Mouse (Mus musculus) neural tube, embryonic 15.5 days (tissue): ENCODE measurements at regions not wholly inside any gene's neighbourhood (a gene's known extent, or its start where the extent isn't known, plus 50 kb on each side); places are given as distances from the start of the nearest gene placed in this dataset.

Source experiments
- ATAC-seq: fragments of 200-750 bp; cut with Nextera tagmentation; 2 replicates; pipeline ENCODE4 v1.8.0; 2017; ENCODE audit warnings: mild to moderate bottlenecking, moderate TSS enrichment, moderate library complexity; ENCODE audit not compliant: low FRiP score
- H3K27ac ChIP-seq: fragments of 300-500 bp; sonication (generic); replicated peaks from 2 replicates; pipeline ENCODE4 v1.5.1; 2015; ENCODE audit warnings: mild to moderate bottlenecking, inconsistent platforms
- H3K27me3 ChIP-seq: fragments of 300-500 bp; sonication (generic); replicated peaks from 2 replicates; pipeline ENCODE4 v1.6.1; 2015; ENCODE audit warnings: inconsistent platforms
- H3K36me3 ChIP-seq: fragments of 300-500 bp; sonication (generic); 2 replicates; pipeline ENCODE4 v1.6.1; 2015; ENCODE audit warnings: inconsistent platforms
- H3K4me1 ChIP-seq: fragments of 300-500 bp; sonication (generic); 2 replicates; pipeline ENCODE4 v1.6.1; 2015; ENCODE audit warnings: inconsistent platforms
- H3K4me2 ChIP-seq: fragments of 300-500 bp; sonication (generic); 2 replicates; pipeline ENCODE4 v1.6.1; 2015; ENCODE audit warnings: inconsistent platforms, mild to moderate bottlenecking, moderate library complexity
- H3K4me3 ChIP-seq: fragments of 300-500 bp; sonication (generic); replicated peaks from 2 replicates; pipeline ENCODE4 v1.5.1; 2015; ENCODE audit warnings: mild to moderate bottlenecking, inconsistent platforms
- H3K9ac ChIP-seq: fragments of 300-500 bp; sonication (generic); replicated peaks from 2 replicates; pipeline ENCODE4 v1.6.1; 2015; ENCODE audit warnings: mild to moderate bottlenecking, inconsistent platforms
- H3K9me3 ChIP-seq: fragments of 300-500 bp; sonication (generic); replicated peaks from 2 replicates; pipeline ENCODE4 v1.6.1; 2016; ENCODE audit warnings: inconsistent platforms
- WGBS: fragments of 180-500 bp; shearing (Covaris S2); methylation state at CpG from one replicate; pipeline ENCODE4 v1.1.7; 2015; ENCODE audit warnings: mixed read lengths; 5-methylcytosine and 5-hydroxymethylcytosine counted together

DNA sequence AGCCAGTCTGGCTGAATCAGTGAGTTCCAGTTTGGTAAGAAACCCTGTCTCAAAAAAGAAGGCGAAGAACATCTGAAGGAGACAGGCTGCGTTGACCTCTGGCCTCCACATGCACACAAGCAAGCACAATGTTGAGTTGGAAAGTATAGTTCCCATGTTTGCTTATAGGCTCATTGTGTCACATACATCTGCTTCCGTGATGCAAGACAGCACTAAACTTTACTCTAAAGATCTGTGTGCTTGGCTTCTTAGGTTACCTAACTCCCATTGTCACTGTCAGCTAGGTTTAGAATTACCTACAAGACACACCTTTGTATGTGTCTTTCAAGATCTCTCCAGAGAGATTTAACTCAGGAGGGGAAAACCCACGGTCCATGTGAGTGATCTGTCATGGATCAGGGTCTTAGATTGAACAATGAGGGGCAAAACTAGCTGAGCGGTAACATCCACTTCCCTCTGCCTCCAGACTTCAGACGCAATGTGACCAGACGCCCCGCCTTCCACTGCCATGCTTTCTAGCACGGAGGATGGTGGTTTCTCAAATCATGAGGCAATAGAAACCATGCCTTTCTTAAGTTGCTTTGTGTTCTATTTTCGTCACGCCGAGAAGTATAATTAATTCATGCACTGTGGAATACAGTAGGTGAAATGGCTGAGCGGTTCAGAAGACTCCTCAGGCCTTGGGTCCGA, 130.1 kb upstream of the Egln3 start:
- WGBS = 79% methylated on average over 14 of the region's 14 CpGs
- Histone ChIP-seq H3K27me3 (no peaks in the 10 kb centered on the region), H3K4me3 (no peak overlapping the region), H3K9me3 (no peaks in the 10 kb centered on the region), H3K27ac (no peak overlapping the region), H3K36me3 (no peaks in the 10 kb centered on the region), H3K9ac (no peak overlapping the region), H3K4me1 (peaks cover 13% of the 10 kb centered on the region), H3K4me2 (no peak overlapping the region)
- ATAC-seq = no peak

DNA sequence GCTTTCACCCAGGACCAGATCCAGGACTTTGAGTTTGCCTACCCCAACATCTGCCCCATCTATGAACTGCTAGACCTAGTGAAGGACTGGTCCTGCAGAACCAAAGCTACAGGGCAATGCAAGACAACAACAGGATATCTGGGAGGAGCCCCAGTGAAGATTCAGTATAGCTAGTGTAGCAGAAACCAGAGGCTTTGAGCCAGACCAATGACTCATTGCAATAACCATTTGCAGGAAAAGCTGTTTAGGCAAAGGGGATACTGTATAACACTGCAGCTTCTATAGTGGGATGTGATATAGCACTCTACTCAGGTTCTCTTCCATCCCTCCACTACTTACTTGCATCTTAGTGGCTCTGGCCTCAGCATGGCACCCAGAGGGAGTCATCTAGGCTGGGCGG, 123.8 kb upstream of the Egln3 start:
- H3K9ac ChIP-seq = no peak overlapping the region
- no peak overlapping the region for H3K4me2 ChIP-seq
- H3K4me3 ChIP-seq = no peak overlapping the region
- H3K4me1 ChIP-seq = no peaks in the 10 kb centered on the region
- no peak overlapping the region for H3K27ac ChIP-seq
- H3K9me3 ChIP-seq = no peaks in the 10 kb centered on the region
- WGBS = 83% methylated on average over 1 of the region's 1 CpGs
- H3K27me3 ChIP-seq = no peaks in the 10 kb centered on the region
- ATAC-seq = no peak
- no peaks in the 10 kb centered on the region for H3K36me3 ChIP-seq

DNA sequence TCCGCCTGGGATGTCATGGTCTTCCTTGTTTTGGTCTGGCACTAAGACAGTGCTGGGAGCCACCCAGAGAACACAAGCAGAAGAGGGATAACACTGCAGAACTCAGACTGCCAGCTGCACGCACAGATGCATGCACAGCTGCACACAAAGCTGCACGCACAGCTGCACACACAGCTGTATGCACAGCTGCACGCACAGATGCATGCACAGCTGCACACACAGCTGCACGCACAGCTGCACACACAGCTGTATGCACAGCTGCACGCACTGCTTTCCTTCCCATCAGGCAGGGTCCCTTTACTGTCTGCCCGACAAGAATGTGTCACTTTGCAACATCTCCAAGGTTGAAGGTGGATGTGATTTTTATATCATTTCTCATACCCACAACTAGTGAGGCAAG, 122.9 kb upstream of the Egln3 start:
- WGBS = 87% methylated on average over 7 of the region's 7 CpGs
- Histone ChIP-seq H3K9ac (no peak overlapping the region), H3K4me3 (no peak overlapping the region), H3K27me3 (no peaks in the 10 kb centered on the region), H3K9me3 (no peaks in the 10 kb centered on the region), H3K27ac (no peak overlapping the region), H3K4me2 (no peak overlapping the region), H3K4me1 (no peaks in the 10 kb centered on the region), H3K36me3 (no peaks in the 10 kb centered on the region)
- ATAC-seq = no peak

DNA sequence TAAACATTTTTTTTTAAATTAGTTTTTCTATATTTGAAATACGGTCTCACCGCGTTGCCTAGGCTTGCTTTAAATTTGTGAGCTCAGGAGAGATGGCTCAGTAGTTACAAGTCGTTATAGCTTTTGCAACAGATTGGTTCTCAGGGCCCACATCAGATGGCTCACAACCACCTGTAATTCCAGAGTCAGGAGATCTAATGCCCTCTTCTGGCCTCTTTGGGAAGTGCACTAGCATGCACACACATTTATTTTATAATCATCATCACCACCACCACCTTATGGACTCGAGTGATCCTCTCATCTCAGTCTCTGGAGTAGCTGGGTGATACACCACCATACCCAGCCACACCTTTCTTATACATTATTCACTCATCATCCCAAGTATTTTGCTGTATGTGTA, 116.9 kb upstream of the Egln3 start:
- Histone ChIP-seq H3K27me3 (no peaks in the 10 kb centered on the region; the same call in 1 of the 2 replicates), H3K4me1 (0 out of 2 replicates have a peak, but pooled peaks cover 6% of the 10 kb centered on the region), H3K27ac (no peak overlapping the region), H3K4me2 (no peak overlapping the region), H3K9me3 (no peaks in the 10 kb centered on the region), H3K9ac (no peak overlapping the region), H3K4me3 (no peak overlapping the region), H3K36me3 (no peaks in the 10 kb centered on the region)
- ATAC-seq = no peak
- 97% methylated on average over 5 of the region's 5 CpGs for WGBS

- H3K27me3 ChIP-seq = peaks cover 7% of the 10 kb centered on the region
- ATAC-seq = no peak
- peak overlapping the region; percentile 47 for H3K4me2 ChIP-seq
- H3K9ac ChIP-seq = no peak overlapping the region
- H3K9me3 ChIP-seq = no peaks in the 10 kb centered on the region
- H3K4me3 ChIP-seq = no peak overlapping the region
- H3K36me3 ChIP-seq = no peaks in the 10 kb centered on the region
- 3% methylated on average over 16 of the region's 16 CpGs for WGBS
- H3K27ac ChIP-seq = no peak overlapping the region
- peaks cover 16% of the 10 kb centered on the region for H3K4me1 ChIP-seq
Measured at GRCm38 (mm10) chr12:54316980-54317471, 113.4 kb upstream of the Egln3 start.

DNA sequence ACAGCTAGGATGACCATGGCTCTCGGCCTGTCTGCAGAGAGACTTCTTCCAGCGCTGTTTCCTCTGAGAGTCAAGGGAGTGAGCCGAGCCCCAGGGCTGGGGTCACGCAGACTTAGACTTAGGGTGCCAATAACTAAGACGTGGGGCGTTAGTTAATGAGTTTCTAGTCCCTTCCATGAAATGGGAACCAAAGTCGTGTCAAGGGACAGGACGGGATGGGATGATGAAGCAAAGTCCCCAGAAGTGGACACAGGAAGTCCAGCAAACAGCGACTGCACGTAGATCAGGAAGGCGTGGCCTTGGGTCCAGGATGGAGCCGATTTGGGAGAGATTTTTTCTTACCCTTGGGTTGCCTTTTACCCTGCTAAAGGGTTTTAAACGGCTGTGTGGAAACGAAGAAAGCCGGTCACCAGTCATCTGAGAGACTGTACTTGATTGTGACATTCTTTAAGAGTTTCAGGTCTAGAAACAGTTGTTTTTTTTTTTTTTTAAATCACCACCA, 112.5 kb upstream of the Egln3 start:
- Histone ChIP-seq H3K9ac (no peak overlapping the region), H3K27me3 (peaks cover 7% of the 10 kb centered on the region), H3K27ac (no peak overlapping the region), H3K36me3 (no peaks in the 10 kb centered on the region), H3K4me2 (no peak overlapping the region), H3K4me1 (peaks cover 16% of the 10 kb centered on the region), H3K9me3 (no peaks in the 10 kb centered on the region), H3K4me3 (no peak overlapping the region)
- WGBS = 65% methylated on average over 15 of the region's 15 CpGs
- no peak for ATAC-seq

DNA sequence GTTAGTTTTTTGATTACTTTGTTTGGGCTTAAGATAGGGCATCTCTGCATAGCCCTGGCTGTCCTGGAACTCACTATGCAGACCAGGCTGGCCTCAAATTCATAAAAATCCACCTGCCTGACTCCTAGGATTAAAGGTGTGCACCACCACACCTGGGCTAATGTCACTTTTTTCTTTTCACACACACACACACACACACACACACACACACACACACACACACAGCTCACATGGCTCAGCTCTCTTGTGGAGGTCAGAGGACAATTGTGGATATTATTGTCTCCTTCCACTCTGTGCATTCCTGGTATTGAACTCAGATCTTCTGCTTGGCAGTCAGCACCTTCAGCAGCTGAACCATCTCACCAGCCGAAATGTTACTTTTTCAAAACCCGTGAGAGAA, 110.5 kb upstream of the Egln3 start:
- Histone ChIP-seq H3K9ac (no peak overlapping the region), H3K36me3 (no peaks in the 10 kb centered on the region), H3K9me3 (no peaks in the 10 kb centered on the region), H3K4me1 (peaks cover 16% of the 10 kb centered on the region), H3K4me2 (no peak overlapping the region), H3K27me3 (peaks cover 7% of the 10 kb centered on the region), H3K4me3 (no peak overlapping the region), H3K27ac (no peak overlapping the region)
- 75% methylated on average over 2 of the region's 2 CpGs for WGBS
- ATAC-seq = no peak

DNA sequence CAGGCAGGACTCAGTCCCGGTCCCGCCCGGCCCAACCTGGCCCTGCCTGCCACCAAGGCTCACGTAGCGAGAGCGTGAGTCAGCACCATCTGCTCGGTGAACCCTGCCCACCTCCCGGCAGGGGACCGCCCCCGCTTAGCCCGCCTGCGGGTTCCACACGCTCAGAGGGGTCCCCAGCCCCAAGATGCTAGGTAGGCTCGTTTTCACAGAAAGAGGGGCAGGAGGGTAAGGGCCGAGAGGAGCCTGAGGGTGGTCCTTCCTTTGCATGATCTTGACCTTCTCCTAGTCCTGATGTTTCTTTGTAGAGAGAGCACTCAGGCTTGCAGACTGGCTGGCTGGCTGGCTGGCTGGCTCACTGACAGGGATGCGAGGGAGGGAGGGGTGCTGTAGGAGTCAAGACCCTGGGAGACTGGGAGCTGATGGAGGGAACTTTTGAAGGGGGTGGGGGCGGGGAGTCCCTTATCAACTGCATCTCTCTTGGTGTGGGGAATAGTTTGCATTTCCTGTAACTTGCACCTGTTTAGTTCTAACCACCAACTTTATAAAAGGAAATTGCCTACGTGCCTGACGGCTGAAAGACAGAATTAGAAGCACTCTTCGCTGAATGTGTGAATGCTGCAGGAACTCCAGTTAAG, 109.7 kb upstream of the Egln3 start:
- peaks cover 7% of the 10 kb centered on the region for H3K27me3 ChIP-seq
- H3K9me3 ChIP-seq = no peaks in the 10 kb centered on the region
- ATAC-seq = peak; percentile 57
- whole genome bisulfite sequencing = 1% methylated on average over 20 of the region's 20 CpGs
- H3K27ac ChIP-seq = no peak overlapping the region
- H3K4me2 ChIP-seq = peak overlapping the region; percentile 80
- no peaks in the 10 kb centered on the region for H3K36me3 ChIP-seq
- H3K4me3 ChIP-seq = peak overlapping the region; percentile 34
- H3K4me1 ChIP-seq = peaks cover 16% of the 10 kb centered on the region
- H3K9ac ChIP-seq = peak overlapping the region; percentile 40

GRCm38 (mm10) chr12:54312522-54313210, 109.0 kb upstream of the Egln3 start:
- Histone ChIP-seq H3K9ac (peak overlapping the region; percentile 40), H3K27me3 (peaks cover 7% of the 10 kb centered on the region), H3K4me2 (peak overlapping the region; percentile 80), H3K36me3 (no peaks in the 10 kb centered on the region), H3K4me3 (peak overlapping the region; percentile 34), H3K4me1 (peaks cover 16% of the 10 kb centered on the region), H3K27ac (no peak overlapping the region), H3K9me3 (no peaks in the 10 kb centered on the region)
- peak; percentile 31; the same call in 1 of the 2 replicates for ATAC-seq
- WGBS = 17% methylated on average over 14 of the region's 14 CpGs

DNA sequence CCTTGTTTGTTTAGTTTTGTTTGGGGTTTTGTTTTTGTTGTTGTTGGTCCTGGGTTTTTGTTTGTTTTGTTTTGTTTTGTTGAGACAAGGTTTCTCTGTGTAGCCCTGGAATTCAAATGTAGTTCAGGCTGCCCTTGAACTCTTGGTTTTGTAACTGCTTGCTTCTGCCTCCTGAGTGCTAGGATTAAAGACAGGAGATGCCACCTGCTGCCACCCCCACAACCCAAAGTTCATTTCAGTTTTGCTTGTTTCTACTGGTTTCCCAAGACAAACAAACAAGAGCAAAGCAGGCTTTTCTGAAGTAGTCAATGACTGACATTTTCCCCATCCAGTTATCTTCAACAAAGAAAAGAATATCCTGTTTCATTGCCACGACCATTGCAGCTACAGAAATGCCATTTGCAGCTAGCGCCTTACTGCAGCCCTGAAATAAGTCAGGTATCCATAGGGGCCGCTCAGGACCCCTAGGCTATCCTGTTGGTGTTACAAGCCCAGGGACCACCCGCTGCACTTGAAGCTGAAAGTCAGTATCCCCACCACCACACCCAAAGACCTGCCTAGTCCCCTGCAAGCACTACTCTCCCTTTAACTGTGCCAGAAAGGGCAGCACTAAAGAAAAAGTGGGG, 108.3 kb upstream of the Egln3 start:
- H3K4me1 ChIP-seq = peaks cover 13% of the 10 kb centered on the region
- no peak overlapping the region for H3K27ac ChIP-seq
- H3K4me3 ChIP-seq = no peak overlapping the region
- no peak overlapping the region for H3K4me2 ChIP-seq
- H3K36me3 ChIP-seq = no peaks in the 10 kb centered on the region
- H3K27me3 ChIP-seq = peaks cover 7% of the 10 kb centered on the region
- 59% methylated on average over 4 of the region's 4 CpGs for WGBS
- H3K9ac ChIP-seq = no peak overlapping the region
- no peaks in the 10 kb centered on the region for H3K9me3 ChIP-seq
- ATAC-seq = no peak

DNA sequence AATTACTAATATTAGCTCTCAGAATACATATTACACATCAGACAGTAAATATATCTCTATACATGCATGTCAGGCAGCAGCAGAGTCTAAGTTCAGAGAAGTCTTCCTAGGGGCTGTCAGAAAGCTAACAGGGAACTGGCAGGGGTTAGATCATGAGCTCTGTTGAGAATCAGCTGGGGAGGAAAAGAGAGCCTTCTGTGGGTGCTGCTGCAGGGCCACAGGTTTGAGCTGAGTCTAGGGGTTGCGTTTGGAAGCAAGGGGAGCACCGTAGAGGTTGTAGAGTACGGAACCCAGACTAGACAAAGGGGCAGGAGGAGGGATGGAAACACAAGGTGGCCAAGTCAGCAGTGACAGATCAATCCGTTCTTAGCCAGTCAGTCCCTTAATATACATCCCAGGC, 106.2 kb upstream of the Egln3 start:
- Histone ChIP-seq H3K27ac (no peak overlapping the region), H3K4me2 (no peak overlapping the region), H3K9me3 (no peaks in the 10 kb centered on the region), H3K36me3 (no peaks in the 10 kb centered on the region), H3K4me1 (peaks cover 9% of the 10 kb centered on the region), H3K27me3 (peaks cover 3% of the 10 kb centered on the region; the same call in 1 of the 2 replicates), H3K4me3 (no peak overlapping the region), H3K9ac (no peak overlapping the region)
- ATAC-seq = no peak
- WGBS = 84% methylated on average over 4 of the region's 4 CpGs
